Mouse (Mus musculus) embryonic fibroblast, embryonic 13.5 days (primary cell): Measurements from ENCODE around the gene Ndufb10.

Experiments used
- CTCF ChIP-seq: IDR thresholded peaks from 2 replicates; pipeline ENCODE4 v1.5.1; 2011; ENCODE audit warnings: mild to moderate bottlenecking, control low read depth, low read length, moderate library complexity, borderline replicate concordance; ENCODE audit not compliant: insufficient read depth
- POLR2A ChIP-seq: IDR thresholded peaks from 2 replicates; pipeline ENCODE4 v1.6.1; 2011; ENCODE audit warnings: low read depth, mild to moderate bottlenecking, control low read depth, low read length, moderate library complexity

- TF ChIP-seq CTCF, result no peak
- no peak for TF ChIP-seq POLR2A
Observed at GRCm38 (mm10) chr17:24686514-24686913, 37.8 kb downstream of the Ndufb10 start.
